Mouse (Mus musculus) C2C12 (cell line): ENCODE measurements around the gene Tulp4. TPM values are rescaled to one million over a fixed set of nuclear protein-coding genes. Genes with fewer than 3 reads are reported as not detected.

Source experiments
- H3K27me3 ChIP-seq: one replicate; pipeline ENCODE4 v1.6.1; 2011; ENCODE audit not compliant: control insufficient read depth, insufficient read depth, insufficient read length
- H3K36me3 ChIP-seq: one replicate; pipeline ENCODE4 v1.6.1; 2011; ENCODE audit not compliant: control insufficient read depth, insufficient read depth
- H3K4me3 ChIP-seq: one replicate; pipeline ENCODE4 v1.5.1; 2011; ENCODE audit warnings: mild to moderate bottlenecking, control low read depth; ENCODE audit not compliant: poor library complexity, insufficient read depth, severe bottlenecking
- H3K79me2 ChIP-seq: one replicate; pipeline ENCODE4 v1.6.1; 2011; ENCODE audit not compliant: control insufficient read depth, insufficient read depth
- H3K79me3 ChIP-seq: one replicate; pipeline ENCODE4 v1.6.1; 2011; ENCODE audit warnings: low read depth, control low read depth
- H3ac ChIP-seq: one replicate; pipeline ENCODE3; 2011; ENCODE audit warnings: low read depth; ENCODE audit not compliant: control insufficient read depth, insufficient read length
- CEBPB ChIP-seq: IDR thresholded peaks from one replicate; pipeline ENCODE4 v1.6.1; 2011; ENCODE audit warnings: low read depth, mild to moderate bottlenecking, control low read depth, moderate library complexity
- CTCF ChIP-seq: IDR thresholded peaks from one replicate; pipeline ENCODE4 v1.5.1; 2011; ENCODE audit not compliant: control insufficient read depth, insufficient read depth, insufficient read length
- FOSL1 ChIP-seq: IDR thresholded peaks from one replicate; pipeline ENCODE4 v1.8.0; 2011; ENCODE audit warnings: mild to moderate bottlenecking, low read length; ENCODE audit not compliant: poor library complexity, insufficient read depth, severe bottlenecking
- MAX ChIP-seq: IDR thresholded peaks from one replicate; pipeline ENCODE4 v1.6.1; 2011; ENCODE audit warnings: mild to moderate bottlenecking, control low read depth
- MYOD1 ChIP-seq: IDR thresholded peaks from one replicate; pipeline ENCODE4 v1.6.1; 2011; ENCODE audit warnings: low read depth; ENCODE audit not compliant: control insufficient read depth, insufficient read length
- MYOG ChIP-seq: IDR thresholded peaks from one replicate; pipeline ENCODE4 v1.6.1; 2011; ENCODE audit not compliant: control insufficient read depth, insufficient read length; ENCODE audit errors: extremely low read depth
- USF1 ChIP-seq: IDR thresholded peaks from one replicate; pipeline ENCODE4 v1.6.1; 2011; ENCODE audit warnings: low read depth, mild to moderate bottlenecking, control low read depth, moderate library complexity
- polyA plus RNA-seq: library from polyadenylated mRNA; unstranded; fragments of >200 nt; fragmentation: generic; extraction: Trizol; gene quantifications from one replicate; pipeline ENCODE4 v1.2.1, GENCODE M21; 2012; ENCODE audit warnings: missing spikeins

The Tulp4 gene
- polyA plus RNA-seq, 1 experiment, result 58.1 TPM

DNA sequence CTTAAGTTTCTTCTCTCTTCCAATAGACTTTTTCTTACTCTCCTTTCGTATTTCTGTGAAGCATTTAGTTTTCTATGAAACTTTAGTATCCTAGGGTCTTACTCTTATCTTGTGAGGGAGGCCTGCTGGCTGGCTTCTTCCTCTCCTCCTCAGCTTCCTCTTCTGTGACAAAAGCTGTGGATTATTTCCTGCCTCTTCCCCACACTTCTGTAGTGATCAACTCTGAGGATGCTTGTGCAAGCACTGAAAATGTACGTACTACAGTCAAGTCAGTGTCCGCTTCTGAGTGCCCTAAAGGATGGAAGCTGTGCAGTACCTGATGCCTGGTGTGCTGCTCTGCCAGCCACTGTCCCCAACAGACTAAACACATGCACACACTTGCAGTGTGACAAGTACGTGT lies 80.4 kb downstream of the Tulp4 start:
- peaks cover 41% of the 10 kb centered on the region for H3K36me3 ChIP-seq
- H3K4me3 ChIP-seq, result no peak overlapping the region
- TF ChIP-seq MYOD1, result no peak
- TF ChIP-seq FOSL1, result no peak
- TF ChIP-seq CEBPB, result no peak
- no peak overlapping the region for H3ac ChIP-seq
- peaks cover 2% of the 10 kb centered on the region for H3K79me2 ChIP-seq
- H3K79me3 ChIP-seq, result no peaks in the 10 kb centered on the region
- H3K27me3 ChIP-seq, result no peaks in the 10 kb centered on the region

DNA sequence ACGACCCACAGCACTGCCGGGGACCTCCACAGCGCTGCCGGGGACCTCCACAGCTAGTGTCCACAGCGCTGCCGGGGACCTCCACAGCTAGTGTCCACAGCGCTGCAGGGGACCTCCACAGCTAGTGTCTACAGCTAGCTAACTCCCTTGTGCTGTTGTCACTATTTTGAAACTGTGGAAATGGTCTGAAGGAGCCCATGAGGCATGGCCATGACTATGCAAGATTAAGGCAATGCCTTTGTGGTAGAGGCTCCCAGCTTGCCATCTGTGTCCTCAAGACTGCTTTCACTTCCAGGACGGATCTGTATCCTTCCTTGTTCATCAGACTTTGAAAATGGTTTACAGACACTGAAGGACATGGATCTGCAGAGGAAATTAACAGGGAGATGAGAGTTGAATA lies 80.9 kb downstream of the Tulp4 start:
- TF ChIP-seq MYOD1 (no peak), FOSL1 (no peak), CEBPB (no peak), MAX (no peak), MYOG (no peak), USF1 (no peak), CTCF (no peak)
- H3K36me3 ChIP-seq, result peaks cover 45% of the 10 kb centered on the region
- H3ac ChIP-seq, result no peak overlapping the region
- no peak overlapping the region for H3K4me3 ChIP-seq
- no peaks in the 10 kb centered on the region for H3K79me3 ChIP-seq
- no peaks in the 10 kb centered on the region for H3K79me2 ChIP-seq
- no peaks in the 10 kb centered on the region for H3K27me3 ChIP-seq

- H3K36me3 ChIP-seq, result peaks cover 52% of the 10 kb centered on the region
- no peaks in the 10 kb centered on the region for H3K79me3 ChIP-seq
- TF ChIP-seq MYOD1 (no peak), USF1 (no peak), CTCF (no peak), MYOG (no peak), CEBPB (peak; percentile 61), MAX (no peak)
Observed at GRCm38 (mm10) chr17:6189207-6189606, 83.0 kb downstream of the Tulp4 start.

GRCm38 (mm10) chr17:6192275-6192674 lies 86.0 kb downstream of the Tulp4 start:
- Histone ChIP-seq H3ac (no peak overlapping the region), H3K4me3 (no peak overlapping the region), H3K79me2 (no peaks in the 10 kb centered on the region), H3K27me3 (no peaks in the 10 kb centered on the region), H3K79me3 (no peaks in the 10 kb centered on the region), H3K36me3 (peaks cover 51% of the 10 kb centered on the region)
- TF ChIP-seq MYOG, result no peak

More at GRCm38 (mm10) chr17:6189207-6189606, 83.0 kb downstream of the Tulp4 start:
- H3K27me3 ChIP-seq, result no peaks in the 10 kb centered on the region
- no peak overlapping the region for H3ac ChIP-seq
- H3K79me2 ChIP-seq, result no peaks in the 10 kb centered on the region
- H3K4me3 ChIP-seq, result no peak overlapping the region

DNA sequence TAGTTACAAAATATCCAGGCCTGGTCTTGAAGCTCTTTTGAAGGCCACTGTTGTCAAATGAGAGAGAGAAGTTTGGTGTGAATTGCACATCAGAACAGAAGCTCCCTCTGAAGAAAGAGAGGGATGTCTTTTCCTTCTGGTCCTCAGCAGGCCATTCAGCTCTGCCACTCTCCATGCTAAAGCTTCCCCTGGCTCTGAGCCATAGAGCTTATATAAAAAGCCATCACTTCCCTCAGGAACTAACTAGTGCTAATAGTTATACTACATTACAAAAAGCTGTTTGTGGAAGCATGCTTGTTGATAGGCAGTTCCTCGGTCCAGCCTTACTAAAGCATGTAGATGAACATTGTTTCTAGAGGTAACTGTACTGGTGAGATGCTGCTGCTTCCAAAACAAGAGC lies 89.2 kb downstream of the Tulp4 start:
- peaks cover 51% of the 10 kb centered on the region for H3K36me3 ChIP-seq
- H3K79me3 ChIP-seq, result no peaks in the 10 kb centered on the region
- no peaks in the 10 kb centered on the region for H3K79me2 ChIP-seq
- TF ChIP-seq CEBPB (no peak), MYOD1 (no peak), FOSL1 (no peak), MAX (no peak), USF1 (no peak), MYOG (no peak), CTCF (no peak)
- H3ac ChIP-seq, result no peak overlapping the region
- no peak overlapping the region for H3K4me3 ChIP-seq
- H3K27me3 ChIP-seq, result no peaks in the 10 kb centered on the region

GRCm38 (mm10) chr17:6197491-6197890 lies 91.3 kb downstream of the Tulp4 start:
- no peak overlapping the region for H3ac ChIP-seq

More at GRCm38 (mm10) chr17:6197491-6197890, 91.3 kb downstream of the Tulp4 start:
- Histone ChIP-seq H3K4me3 (no peak overlapping the region), H3K36me3 (peaks cover 49% of the 10 kb centered on the region), H3K79me2 (no peaks in the 10 kb centered on the region), H3K79me3 (no peaks in the 10 kb centered on the region), H3K27me3 (no peaks in the 10 kb centered on the region)
- no peak for TF ChIP-seq CEBPB
- no peak for TF ChIP-seq MYOD1
- no peak for TF ChIP-seq USF1
- no peak for TF ChIP-seq MYOG
- no peak for TF ChIP-seq FOSL1
- TF ChIP-seq CTCF, result no peak
- no peak for TF ChIP-seq MAX
